In the genomic region with DNA sequence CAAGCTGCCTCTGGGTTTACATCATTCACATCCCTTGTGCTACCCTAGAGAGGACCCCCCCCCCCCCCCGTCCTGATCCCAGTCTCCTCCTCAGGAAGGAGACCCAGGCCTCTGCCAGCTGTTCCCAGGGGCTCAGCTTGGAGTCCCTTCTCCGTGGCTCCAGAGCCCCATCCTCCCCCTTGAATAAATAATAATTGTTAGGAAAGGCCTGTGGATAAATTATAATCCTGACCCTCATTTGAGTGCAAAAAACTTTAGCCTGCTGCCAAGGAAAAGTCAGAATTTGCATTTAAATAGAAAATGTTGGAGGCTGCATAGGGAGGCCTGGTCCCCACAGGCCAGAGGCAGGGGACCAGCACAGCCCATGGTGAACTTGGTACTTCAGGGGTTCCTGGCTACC, we compare ENCODE assay signal across 16 mouse cellular contexts.
DNase-seq lines count a peak whose midpoint lies in the region; ATAC-seq lines count a peak whose summit lies in the region.
"Had no signal": no experiment of that assay in that cellular context is flagged by ENCODE, and none has a peak within 500 bp of the region (broad histone marks: within the 10 kb centered on the region; RNA-seq: fewer than 3 reads in every experiment).

No protein-coding gene starts in this region.

- no peak overlapping the region for H3K4me3 ChIP-seq in kidney, embryonic 16.5 days (ENCODE audit: low read length)
- no peak overlapping the region for H3K4me3 ChIP-seq in forebrain, embryonic 11.5 days (ENCODE audit: low read depth, low read length)
- no peak overlapping the region for H3K4me3 ChIP-seq in hindbrain, embryonic 13.5 days
- H3K4me3 ChIP-seq in stomach, embryonic 16.5 days (replicated peaks; ENCODE audit: low read length): no peak overlapping the region
- H3K4me3 ChIP-seq: heart, embryonic 15.5 days; lung, embryonic 15.5 days; myocyte had no signal

- ATAC-seq in kidney, embryonic 16.5 days (ENCODE audit: low FRiP score, low TSS enrichment): no peak
- ATAC-seq in forebrain, embryonic 11.5 days (replicated peaks; ENCODE audit: low FRiP score): no peak
- ATAC-seq in hindbrain, embryonic 13.5 days (ENCODE audit: low FRiP score): no peak
- ATAC-seq in stomach, embryonic 16.5 days (ENCODE audit: insufficient read depth, low FRiP score): peak; percentile 15; the same call in 1 of the 2 replicates
- ATAC-seq: CD4-positive, CD25-positive, alpha-beta regulatory T cell, adult 4 months had no signal

- H3K4me1 ChIP-seq in kidney, embryonic 16.5 days (ENCODE audit: insufficient read depth, low read length): 0 out of 2 replicates have a peak, but pooled peaks cover 3% of the 10 kb centered on the region
- H3K4me1 ChIP-seq in forebrain, embryonic 11.5 days (replicated peaks; ENCODE audit: control insufficient read depth, insufficient read depth, low read length): peaks cover 34% of the 10 kb centered on the region
- peaks cover 75% of the 10 kb centered on the region for H3K4me1 ChIP-seq in hindbrain, embryonic 13.5 days (replicated peaks)
- H3K4me1 ChIP-seq in stomach, embryonic 16.5 days (ENCODE audit: control insufficient read depth, insufficient read depth, low read length): peaks cover 10% of the 10 kb centered on the region

- no peaks in the 10 kb centered on the region for H3K27me3 ChIP-seq in kidney, embryonic 16.5 days (ENCODE audit: insufficient read depth, low read length)
- H3K27me3 ChIP-seq in forebrain, embryonic 11.5 days (ENCODE audit: control insufficient read depth, insufficient read depth, low read length): no peaks in the 10 kb centered on the region
- no peaks in the 10 kb centered on the region for H3K27me3 ChIP-seq in hindbrain, embryonic 13.5 days
- H3K27me3 ChIP-seq in stomach, embryonic 16.5 days (ENCODE audit: control insufficient read depth, insufficient read depth, low read length): no peaks in the 10 kb centered on the region
- H3K27me3 ChIP-seq: lung, embryonic 15.5 days had no signal

- no peaks in the 10 kb centered on the region for H3K36me3 ChIP-seq in kidney, embryonic 16.5 days (ENCODE audit: insufficient read depth, low read length)
- H3K36me3 ChIP-seq in forebrain, embryonic 11.5 days (ENCODE audit: control insufficient read depth, insufficient read depth, low read length): no peaks in the 10 kb centered on the region
- H3K36me3 ChIP-seq in hindbrain, embryonic 13.5 days: no peaks in the 10 kb centered on the region
- no peaks in the 10 kb centered on the region for H3K36me3 ChIP-seq in stomach, embryonic 16.5 days (ENCODE audit: control insufficient read depth, insufficient read depth, low read length)
- H3K36me3 ChIP-seq: heart, embryonic 15.5 days; lung, embryonic 15.5 days had no signal

- no peak for DNase-seq in kidney, postnatal 25 days
- no peak for DNase-seq in forebrain, embryonic 11.5 days (ENCODE audit: low spot score)
- DNase-seq in ovary, adult 18-20 months (ENCODE audit: low spot score): no peak
- no peak for DNase-seq in testis, postnatal 14 days (ENCODE audit: low spot score)
- DNase-seq: adrenal gland, postnatal 14 days; cerebellum, adult 9-10 months; heart, adult 18-20 months; layer of hippocampus, postnatal 36 days had no signal

- H3K9ac ChIP-seq in kidney, embryonic 16.5 days (replicated peaks; ENCODE audit: low read length): no peak overlapping the region
- H3K9ac ChIP-seq in forebrain, embryonic 11.5 days (ENCODE audit: low read length): no peak overlapping the region
- no peak overlapping the region for H3K9ac ChIP-seq in hindbrain, embryonic 13.5 days
- H3K9ac ChIP-seq in stomach, embryonic 16.5 days (ENCODE audit: low read length): peak overlapping the region; percentile 31; the same call in 1 of the 2 replicates
- H3K9ac ChIP-seq: heart, embryonic 15.5 days; lung, embryonic 15.5 days had no signal

- 0 out of 2 replicates have a peak overlapping the region, but pooled peaks have one; percentile 8 for H3K27ac ChIP-seq in kidney, embryonic 16.5 days (ENCODE audit: low read length)
- H3K27ac ChIP-seq in forebrain, embryonic 11.5 days (ENCODE audit: low read depth, low read length): peak overlapping the region; percentile 26
- 0 out of 2 replicates have a peak overlapping the region, but pooled peaks have one; percentile 30 for H3K27ac ChIP-seq in hindbrain, embryonic 13.5 days
- H3K27ac ChIP-seq in stomach, embryonic 16.5 days (ENCODE audit: low read length): peak overlapping the region; percentile 64
- H3K27ac ChIP-seq: heart, embryonic 15.5 days; lung, embryonic 15.5 days had no signal

- H3K4me2 ChIP-seq in kidney, embryonic 16.5 days (replicated peaks; ENCODE audit: low read depth, low read length): no peak overlapping the region
- no peak overlapping the region for H3K4me2 ChIP-seq in forebrain, embryonic 11.5 days (ENCODE audit: low read depth, low read length, severe bottlenecking)
- H3K4me2 ChIP-seq in hindbrain, embryonic 13.5 days: no peak overlapping the region
- H3K4me2 ChIP-seq in stomach, embryonic 16.5 days (ENCODE audit: low read depth, low read length): no peak overlapping the region
- H3K4me2 ChIP-seq: heart, embryonic 15.5 days; liver, embryonic 11.5 days; lung, embryonic 15.5 days had no signal

- 51% methylated on average over 2 of the region's 2 CpGs for WGBS in kidney, embryonic 16.5 days
- 8% methylated on average over 2 of the region's 2 CpGs for WGBS in forebrain, embryonic 11.5 days
- WGBS in hindbrain, embryonic 13.5 days: 17% methylated on average over 2 of the region's 2 CpGs
- 29% methylated on average over 2 of the region's 2 CpGs for WGBS in stomach, embryonic 16.5 days

- no peaks in the 10 kb centered on the region for H3K9me3 ChIP-seq in kidney, embryonic 16.5 days (ENCODE audit: low read length)
- no peaks in the 10 kb centered on the region for H3K9me3 ChIP-seq in forebrain, embryonic 11.5 days (ENCODE audit: control insufficient read depth, low read length)
- H3K9me3 ChIP-seq in hindbrain, embryonic 13.5 days: no peaks in the 10 kb centered on the region
- no peaks in the 10 kb centered on the region for H3K9me3 ChIP-seq in stomach, embryonic 16.5 days (replicated peaks; ENCODE audit: control insufficient read depth, low read length)
- H3K9me3 ChIP-seq: heart, embryonic 15.5 days; lung, embryonic 15.5 days had no signal

Comparison
In these comparisons a context has a peak if more than half of its experiments do, and no peak if none do; other contexts are left out.
1. H3K27ac ChIP-seq: peak in every context shown above with its lines; median percentile 64 in stomach, embryonic 16.5 days; 30 in hindbrain, embryonic 13.5 days; 26 in forebrain, embryonic 11.5 days; 8 in kidney, embryonic 16.5 days.